Mouse (Mus musculus): ENCODE measurements around the gene Ppp1r9a.

Ppp1r9a gene

DNA sequence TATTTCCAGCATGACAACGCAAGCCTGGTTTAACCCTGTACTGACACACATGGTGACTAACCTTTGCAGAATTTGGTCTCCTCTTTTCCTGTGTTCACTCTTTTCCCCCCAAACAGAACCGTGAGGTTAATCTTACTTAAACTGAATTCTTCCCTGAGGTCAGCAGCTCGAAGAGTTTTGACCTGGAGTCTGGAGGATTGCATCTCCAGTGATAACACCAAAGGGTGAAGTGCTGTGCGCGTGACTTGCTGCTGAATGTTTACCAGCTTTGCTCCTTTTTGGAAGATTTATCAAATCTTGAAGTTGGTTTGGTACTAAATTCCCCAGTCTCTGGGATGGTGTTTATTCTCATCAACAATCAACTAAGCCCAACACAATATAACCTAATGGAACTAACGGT is 252.1 kb downstream of the Ppp1r9a start:
- no peak for DNase-seq (ENCODE audit: extremely low read depth, low read depth)

DNA sequence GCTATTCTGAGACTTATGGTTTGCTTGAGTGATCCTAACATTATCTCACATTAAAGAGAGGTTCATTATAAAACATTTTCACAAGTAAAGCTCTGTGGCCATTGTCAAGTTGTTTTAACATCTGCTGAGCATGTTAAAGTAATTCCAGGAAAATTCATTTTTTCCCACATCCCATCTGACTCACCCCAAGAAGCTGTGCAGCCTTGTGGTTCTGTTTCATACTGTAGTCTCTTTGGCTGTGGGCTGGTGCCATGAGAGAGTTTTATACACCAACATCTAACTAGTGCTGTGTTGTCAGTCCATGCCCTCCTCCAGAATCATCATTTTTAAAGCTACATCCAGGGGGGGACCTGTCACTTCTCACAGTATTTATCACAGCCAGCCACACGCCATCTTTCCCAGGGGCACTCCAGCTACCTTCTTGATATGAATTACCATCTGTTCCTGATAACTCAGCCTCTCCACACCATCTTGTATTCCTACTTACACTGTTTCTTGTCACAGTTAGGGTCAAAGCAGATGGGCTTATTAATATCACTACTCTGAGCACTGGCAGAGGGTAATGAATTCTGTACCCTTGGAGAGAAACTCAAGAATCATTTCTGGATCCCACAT is 252.7 kb downstream of the Ppp1r9a start:
- DNase-seq (ENCODE audit: extremely low read depth, low read depth) = peak; percentile 49

DNA sequence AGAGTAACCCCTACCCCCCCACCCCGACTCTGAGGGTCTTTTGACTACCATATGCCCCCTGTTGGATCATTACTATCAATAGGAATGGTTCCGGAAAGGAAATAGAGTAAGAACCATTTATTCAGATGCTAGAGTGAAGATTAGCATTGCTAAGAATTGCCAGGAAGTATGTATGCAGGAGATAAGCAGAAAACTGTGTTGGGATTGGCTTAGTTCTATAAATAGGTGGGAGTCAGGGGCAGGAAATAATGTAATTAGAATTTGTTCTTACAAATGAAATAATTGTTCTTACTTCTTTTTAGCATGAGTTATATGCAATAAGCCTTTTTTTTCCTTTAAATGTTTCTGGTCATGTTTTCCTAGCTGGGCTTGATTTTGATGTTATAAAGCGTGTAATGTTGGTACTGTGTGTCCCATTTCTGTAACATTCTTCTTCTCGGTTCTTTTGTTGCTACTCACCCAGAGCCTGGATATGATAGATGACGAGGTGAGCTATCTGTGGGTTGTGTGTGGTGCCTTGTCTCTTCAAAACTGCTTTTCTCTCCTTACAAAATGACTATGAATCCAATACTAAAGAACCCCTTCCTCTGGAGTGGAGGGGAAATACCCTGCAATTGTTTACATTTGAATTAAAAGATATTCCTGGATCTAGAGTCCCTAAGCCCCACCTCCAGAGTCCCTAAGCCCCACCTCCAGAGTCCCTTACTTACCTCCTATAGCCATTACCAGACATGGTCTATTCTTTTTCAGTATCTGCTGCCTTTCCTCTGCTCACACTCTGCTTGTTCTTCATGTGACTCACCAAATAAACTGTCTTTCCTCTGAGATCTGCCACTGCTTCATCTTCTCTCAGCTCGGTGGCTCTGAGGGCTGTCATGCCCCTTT is 254.1 kb downstream of the Ppp1r9a start:
- peak; percentile 81 for DNase-seq (ENCODE audit: extremely low read depth, low read depth)

DNA sequence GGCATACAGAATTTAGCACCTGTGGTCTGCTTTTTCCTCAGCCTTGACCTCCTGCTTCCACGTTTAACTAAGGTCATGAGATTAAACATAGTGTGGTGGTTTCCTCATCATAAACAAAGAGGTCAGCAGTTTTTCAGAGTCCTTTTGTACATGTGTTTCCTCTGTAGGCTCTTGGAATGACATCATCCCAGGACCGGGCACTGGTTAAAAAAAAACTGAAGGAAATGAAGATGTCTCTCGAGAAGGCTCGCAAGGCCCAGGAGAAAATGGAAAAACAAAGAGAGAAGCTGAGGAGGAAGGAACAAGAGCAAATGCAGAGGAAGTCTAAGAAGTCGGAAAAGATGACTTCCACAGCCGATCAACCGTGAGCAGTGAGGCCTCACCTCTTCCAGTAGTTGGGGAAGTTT is 256.7 kb downstream of the Ppp1r9a start:
- DNase-seq (ENCODE audit: extremely low read depth, low read depth) = no peak

DNA sequence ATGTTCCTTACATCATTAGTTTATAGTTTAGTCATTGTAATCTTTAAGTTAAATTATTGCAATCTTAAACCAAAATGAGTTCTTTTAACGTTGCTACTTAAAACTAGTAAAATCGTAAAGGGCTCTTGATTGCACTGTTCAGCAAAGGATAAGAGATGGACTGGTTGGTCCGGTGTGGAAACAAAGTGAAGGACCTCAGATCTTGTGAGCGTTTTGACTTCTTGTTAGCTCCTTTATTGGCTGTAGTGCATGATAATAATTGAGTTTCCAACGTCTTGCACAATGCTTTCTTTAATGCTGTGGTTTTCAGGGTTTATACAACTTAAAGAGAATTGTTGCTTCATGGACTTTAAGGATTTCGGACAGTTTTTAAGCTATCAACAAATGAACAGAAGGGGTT is 259.3 kb downstream of the Ppp1r9a start:
- DNase-seq (ENCODE audit: extremely low read depth, low read depth) = no peak

DNA sequence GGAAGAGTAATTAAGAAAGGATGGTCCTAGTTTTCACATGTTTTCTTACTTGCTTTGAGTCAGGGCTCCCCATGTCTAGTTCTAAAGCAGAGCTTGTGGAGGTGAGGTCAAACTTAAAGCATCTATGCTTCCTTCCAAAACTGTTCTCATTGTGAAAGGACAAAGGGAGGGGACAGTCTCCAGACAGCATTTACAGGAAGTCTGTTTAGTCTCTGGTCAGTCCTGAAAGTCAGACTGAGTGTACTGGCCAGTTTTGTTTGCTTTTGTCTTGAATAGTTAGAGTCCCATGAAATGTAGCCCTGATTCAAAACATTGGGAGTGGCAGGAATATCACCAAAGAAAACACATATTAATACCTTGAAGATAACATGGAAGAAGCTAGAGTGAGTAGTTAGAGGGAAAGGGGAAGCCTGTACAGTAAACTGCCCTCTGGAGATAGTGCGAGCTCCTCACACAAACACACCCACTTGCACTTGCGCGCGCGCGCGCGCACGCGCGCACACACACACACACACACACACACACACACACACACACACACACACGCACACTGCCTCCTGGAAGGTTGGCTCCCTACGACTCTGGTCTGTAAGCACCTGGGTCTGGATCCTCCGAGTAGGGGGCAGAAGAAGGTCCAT is 260.9 kb downstream of the Ppp1r9a start:
- DNase-seq (ENCODE audit: extremely low read depth, low read depth) = peak; percentile 65

DNA sequence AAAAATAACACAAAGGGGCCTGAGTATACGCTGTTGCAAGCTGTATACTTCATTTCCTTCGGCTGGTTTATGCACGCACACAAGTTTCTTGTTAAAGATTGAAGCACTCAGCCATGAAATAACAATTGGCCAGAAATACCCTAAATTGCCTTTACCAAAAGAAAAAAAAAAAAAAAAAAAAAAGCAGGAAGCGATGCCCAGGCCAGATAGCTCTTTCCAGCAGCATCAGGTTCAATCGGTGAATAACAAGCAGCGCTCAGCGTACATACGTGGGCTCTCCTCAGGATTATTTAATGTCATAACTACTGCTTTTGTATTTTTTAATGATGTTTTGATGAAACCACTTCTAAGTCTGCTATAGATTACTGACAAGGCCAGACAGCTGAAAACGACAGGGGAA is 262.1 kb downstream of the Ppp1r9a start:
- DNase-seq (ENCODE audit: extremely low read depth, low read depth) = peak; percentile 52

DNA sequence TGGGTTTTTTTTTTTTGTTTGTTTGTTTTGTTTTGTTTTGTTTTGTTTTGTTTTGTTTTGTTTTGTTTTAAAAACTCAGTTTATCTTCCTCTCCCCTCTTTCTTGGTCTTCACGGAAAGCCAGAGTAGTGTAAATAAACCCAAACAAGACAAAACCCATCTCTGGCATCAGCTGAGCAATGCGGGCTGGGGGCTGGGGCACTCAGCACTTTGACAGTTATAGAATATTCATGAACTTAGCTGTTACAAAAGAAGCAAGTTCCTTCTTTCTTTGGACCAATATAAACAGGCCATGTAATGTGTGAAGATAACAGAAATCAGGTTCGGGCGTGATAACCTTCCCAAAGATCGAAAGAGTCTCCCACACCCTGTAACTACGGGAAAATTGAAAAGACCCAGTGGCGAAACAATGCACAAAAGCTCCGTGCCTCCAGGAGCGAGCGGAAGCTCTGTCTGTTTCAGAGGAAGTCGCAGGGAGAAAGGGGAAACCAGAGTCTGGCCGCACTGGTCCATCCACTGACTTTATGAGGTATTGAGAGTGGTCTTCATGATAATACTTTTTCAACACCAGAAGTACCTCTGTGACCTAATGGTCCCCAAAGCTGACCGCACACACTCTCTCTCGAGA is 264.4 kb downstream of the Ppp1r9a start:
- no peak for DNase-seq (ENCODE audit: extremely low read depth, low read depth)

DNA sequence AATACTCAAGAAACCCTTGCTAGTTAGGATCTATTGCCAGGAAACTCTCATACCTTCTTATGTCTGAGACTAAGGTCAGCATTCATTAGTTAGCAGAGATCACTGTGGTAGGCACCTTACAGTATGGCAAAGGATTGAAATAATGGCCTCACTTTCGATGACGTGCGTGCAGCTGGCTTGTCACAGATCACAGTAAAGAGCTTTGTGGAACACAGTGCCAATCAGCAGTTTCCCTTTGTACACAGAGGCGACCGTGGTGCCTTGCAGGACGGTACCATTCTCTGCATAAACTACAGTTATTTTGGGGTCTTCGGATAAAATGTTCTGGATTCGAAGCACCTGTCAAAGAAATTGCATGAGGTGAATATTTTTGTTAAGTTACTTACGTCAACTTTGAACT is 265.4 kb downstream of the Ppp1r9a start:
- DNase-seq (ENCODE audit: extremely low read depth, low read depth) = no peak

DNA sequence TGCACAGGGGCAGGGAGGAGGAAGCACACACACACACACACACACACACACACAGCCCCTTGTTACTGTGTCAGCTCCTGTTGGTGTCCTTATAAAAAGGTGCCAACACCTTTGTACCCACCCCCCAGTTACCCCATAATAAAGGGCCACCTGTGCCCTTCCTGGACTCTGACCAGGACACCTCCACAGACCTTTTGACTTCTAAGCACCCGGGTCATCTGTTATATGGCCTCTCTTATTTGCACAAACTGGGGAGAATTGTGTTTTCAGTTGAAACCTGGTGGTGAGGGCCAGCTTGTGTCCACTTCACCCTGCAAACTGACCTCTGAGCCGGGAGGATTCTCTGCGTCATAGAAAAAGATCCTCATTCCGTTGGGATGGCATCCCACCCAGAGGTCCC is 268.7 kb downstream of the Ppp1r9a start:
- no peak for DNase-seq (ENCODE audit: extremely low read depth, low read depth)

DNA sequence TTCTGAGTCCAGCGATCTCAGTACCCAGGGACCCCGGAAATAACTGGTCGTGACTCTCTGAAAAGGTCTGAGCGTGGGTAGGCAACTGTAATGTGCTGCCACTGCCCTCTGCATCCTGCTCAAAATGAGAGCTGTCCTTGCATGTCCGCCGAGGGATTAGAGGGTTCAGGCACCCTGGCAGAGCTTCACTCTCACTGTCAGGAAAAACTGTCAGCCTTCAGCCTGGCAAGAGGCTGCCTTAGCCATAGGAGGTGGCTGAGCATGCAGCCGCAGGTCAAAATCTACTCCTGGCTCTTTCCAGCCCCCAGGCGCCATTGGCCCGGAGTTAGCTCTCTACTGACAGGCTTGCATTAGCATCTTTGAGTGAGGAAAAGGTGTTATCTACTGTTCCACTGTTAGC is 269.9 kb downstream of the Ppp1r9a start:
- no peak for DNase-seq (ENCODE audit: extremely low read depth, low read depth)

DNA sequence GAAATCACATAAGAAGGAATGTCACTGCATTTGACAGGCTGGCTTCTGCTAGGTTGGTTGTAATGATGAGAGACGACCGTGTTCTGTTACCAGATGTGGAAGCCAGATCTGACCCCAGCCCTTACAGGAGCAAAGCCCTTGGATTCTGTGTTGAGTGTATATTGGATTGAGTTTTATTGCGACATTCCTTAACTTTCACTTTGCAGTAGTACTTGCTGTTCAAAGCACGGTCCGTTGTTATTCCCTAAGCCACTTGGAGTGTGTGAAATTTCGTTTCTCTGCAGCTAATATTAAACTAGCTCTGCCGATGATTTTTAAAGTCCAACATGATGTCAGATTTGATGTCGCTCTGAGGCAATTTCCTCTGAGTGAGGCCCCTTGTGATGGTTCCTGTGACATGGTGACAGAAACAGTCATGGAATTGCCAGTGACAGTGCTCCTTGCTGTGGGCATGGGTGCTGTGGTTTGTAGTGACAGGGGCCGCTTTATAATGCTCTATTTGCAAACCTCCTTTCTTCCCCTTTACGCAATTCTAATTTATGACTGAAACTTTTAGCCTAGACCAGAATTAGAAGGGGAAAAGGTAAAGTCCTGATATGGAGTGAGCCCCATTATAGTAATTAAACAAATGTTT is 271.6 kb downstream of the Ppp1r9a start:
- no peak for DNase-seq (ENCODE audit: extremely low read depth, low read depth)

DNA sequence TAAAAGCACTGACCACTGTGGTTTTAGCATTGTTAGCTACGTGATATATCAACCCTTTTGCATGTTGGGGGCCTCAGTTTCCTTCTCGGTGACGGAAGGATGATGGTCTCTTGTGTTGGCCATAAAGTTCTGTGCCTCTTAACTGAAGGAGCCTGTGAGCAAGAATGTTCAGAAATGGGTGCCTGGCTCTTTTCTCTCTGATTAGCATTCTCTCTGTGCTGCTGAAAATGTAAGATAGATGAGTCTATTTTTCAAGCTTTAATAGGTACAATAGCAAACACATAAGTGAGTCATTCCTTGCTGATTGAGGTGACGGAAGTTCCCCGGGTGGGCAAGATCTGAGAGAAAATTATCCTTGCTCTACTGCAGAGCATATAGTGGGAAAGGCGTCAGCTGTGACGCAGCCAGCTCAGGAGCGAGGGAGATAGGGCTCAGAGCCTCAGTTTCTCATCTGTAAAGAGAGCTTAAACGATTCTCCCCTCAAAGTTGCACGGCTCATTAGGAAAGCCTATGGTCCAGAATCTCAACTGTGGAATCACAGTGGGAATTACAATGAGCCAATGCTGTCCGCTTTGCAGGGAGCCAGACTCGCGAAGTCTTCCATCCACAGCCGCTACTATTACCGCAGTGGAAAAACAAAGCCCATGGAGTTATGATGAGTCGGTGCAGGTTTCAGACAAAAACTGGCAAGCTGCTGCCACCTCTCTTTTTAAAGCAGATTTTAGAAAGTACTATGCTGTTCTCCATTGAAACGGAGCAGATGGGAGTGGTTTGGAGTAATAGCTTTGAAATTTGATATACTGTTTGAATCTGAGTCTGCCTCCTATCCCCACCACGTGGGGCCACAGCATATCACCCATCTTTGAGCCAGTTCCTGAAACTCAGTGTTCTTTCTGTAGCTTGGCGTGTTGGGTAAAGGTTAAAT is 275.5 kb downstream of the Ppp1r9a start:
- no peak for DNase-seq (ENCODE audit: extremely low read depth, low read depth)

DNA sequence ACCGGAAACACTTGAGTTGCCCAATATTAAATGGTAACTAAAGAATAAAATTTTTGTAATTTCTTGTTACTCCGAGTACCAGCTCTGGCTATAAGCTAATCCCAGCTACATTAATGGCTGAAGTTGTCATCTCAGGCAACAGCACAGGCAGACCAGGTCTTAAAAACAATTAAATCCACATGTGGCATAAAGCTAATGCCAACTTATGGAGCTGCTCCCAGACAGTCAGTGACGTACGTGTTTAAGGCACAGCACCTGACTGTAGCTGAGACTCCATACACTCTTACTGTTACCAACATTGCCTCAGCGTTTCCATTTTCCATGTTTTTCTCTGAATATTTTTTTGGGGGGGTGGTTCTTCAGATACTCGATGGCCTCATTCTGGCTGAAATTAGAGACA is 276.5 kb downstream of the Ppp1r9a start:
- no peak for DNase-seq (ENCODE audit: extremely low read depth, low read depth)

DNA sequence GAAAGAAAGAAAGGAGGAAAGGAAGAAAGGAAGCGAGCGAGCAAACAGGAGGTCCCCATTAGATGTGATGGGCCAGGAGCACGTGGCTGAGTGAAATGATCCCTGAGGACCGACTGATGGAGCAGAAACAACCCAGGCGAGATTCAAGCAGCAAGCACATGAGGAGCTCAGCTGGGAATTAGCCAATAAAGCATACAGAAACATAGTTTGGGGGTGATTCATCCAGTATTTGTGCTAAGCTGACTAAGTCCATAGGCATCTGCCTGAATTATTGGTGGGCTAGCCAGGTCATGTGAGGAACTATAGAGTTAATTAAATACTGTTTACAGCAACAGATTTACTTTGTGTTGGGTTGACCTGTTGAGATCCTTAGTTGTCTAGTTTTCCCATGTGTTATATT is 277.9 kb downstream of the Ppp1r9a start:
- no peak for DNase-seq (ENCODE audit: extremely low read depth, low read depth)

DNA sequence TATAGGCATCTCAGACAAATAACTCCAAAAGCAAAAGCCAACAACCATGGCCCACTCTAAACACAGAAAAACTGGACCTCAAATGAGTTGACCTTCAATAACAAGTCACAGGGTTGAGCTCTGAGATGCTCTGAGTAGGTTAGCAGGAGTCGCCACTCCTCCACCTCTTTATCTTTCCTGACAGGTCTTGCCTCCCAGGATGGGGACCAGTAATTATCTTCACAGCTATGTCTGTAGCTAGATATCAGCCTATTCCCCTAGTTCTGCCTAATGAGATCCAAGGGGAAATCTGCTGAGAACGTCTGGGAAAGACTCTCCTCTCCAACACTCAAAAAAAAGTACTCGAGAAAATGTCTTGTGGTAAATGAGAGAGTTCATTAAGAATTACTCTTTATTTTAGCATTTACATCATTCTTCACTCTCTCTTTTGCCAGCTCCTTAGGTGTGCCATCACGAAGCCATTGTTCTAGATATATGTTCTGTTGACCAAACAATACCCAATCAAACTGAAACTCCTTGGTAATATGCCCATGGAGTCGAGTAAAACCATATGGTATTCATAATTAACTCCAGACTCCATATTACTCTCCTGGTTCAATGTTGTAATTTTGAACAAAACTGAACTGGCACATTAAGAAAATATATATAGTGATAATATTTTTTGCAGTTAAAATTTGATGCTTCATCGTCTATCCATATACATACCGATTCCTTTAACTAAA is 283.7 kb downstream of the Ppp1r9a start:
- DNase-seq (ENCODE audit: extremely low read depth, low read depth) = no peak

DNA sequence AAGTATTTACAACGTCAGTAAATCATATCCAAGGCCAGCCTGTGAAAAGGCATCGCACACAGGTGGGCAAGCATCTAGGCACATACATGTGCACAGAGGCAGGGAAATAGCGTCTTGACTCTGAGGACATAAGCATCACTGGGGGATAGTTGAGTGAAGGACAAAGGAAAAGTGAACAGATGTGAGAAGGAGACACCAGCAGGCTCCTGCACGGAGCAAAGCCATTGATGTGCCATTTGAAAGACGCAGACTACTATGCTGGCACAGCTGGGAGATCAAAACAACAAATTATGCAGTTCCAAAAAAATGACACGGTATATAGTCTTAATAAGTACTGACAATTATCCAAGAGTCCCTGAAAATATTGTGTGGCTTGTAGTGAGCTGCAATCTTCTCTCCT is 284.9 kb downstream of the Ppp1r9a start:
- no peak for DNase-seq (ENCODE audit: extremely low read depth, low read depth)

DNA sequence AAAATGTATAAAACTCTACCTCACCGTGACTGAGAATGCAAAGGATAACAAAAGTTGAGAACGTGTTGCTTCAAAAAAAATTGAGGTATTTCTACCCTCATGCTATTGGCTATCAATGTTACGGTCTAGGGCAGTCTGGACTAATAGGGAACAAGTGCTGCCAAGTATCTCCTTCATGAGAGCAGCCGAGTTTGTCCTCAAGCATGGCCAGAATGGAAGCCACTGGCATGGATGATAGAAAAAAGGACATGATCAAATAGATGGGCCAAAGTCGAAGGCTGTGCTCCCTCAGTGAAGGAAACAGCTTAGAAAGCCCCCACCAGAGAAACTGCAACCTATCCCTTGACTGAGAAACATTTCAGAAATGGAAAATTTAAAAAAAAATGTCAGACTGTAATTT is 285.3 kb downstream of the Ppp1r9a start:
- no peak for DNase-seq (ENCODE audit: extremely low read depth, low read depth)

DNA sequence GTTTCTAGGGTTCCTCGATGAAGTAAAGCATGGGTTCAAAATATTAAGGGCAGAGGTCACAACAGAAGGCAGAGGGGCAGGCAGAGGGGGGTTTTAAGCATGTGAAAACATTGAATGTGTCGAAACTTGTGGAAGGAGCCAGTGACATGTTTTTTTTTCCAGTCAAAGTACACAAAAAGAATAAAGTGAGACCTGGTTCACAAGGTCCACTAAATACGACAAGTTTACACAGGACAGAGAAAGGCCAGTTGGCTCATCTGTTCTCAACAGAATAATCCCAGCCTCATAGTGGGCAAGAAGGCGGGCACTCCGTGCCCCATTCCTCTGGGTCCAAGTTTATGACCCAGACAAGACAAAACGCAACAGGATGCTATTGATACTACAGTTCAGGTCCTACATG is 286.2 kb downstream of the Ppp1r9a start:
- DNase-seq (ENCODE audit: extremely low read depth, low read depth) = no peak

DNA sequence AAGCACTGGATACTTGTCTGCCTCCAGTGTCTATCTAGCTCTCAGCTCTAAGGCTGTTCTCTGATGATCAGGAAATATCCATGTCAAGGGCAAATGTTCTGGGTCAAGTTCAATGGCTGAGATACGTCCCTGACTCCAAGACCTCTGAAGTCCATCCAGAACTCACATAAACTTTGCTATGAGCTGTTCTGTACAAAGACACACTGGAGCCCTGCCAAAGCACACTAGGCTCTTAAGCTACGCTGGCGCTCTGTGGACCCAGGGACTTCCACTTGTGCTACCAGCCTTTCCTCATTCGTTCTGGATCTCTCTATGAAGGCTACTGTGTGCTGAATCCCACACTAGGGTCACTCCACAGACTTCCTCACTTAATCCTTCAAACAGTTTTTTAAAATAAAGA is 286.8 kb downstream of the Ppp1r9a start:
- no peak for DNase-seq (ENCODE audit: extremely low read depth, low read depth)
